Mouse (Mus musculus) adrenal gland, adult (tissue): ENCODE results near the gene Eif2ak3.

Experiments used
- DNase-seq, 2 experiments: peaks; one replicate each; pipeline ENCODE4 v3.0.0; 2022 to 2023; ENCODE audit warnings: low spot score in 1 of 2; ENCODE audit not compliant: inconsistent age in 2 of 2

The Eif2ak3 gene

GRCm38 (mm10) chr6:70844002-70844804, at the start of gene Eif2ak3:
Eif2ak3 (plus strand) TSS chr6:70844515.
- peak; percentile 98 to 99 for DNase-seq

GRCm38 (mm10) chr6:70796940-70797339, 47.4 kb upstream of the Eif2ak3 start:
- no peak for DNase-seq

GRCm38 (mm10) chr6:70797581-70798251, 46.6 kb upstream of the Eif2ak3 start:
- peak; percentile 43 to 85 for DNase-seq

- peak; percentile 28 to 78 for DNase-seq
Observed at GRCm38 (mm10) chr6:70804632-70805031, 39.7 kb upstream of the Eif2ak3 start.

- DNase-seq, result peak; percentile 57 to 86
Observed at GRCm38 (mm10) chr6:70805267-70805666, 39.0 kb upstream of the Eif2ak3 start.

GRCm38 (mm10) chr6:70805820-70806513, 38.3 kb upstream of the Eif2ak3 start:
- peak; percentile 60 to 92 for DNase-seq

- no peak for DNase-seq
Observed at GRCm38 (mm10) chr6:70806514-70806912, 37.8 kb upstream of the Eif2ak3 start.

GRCm38 (mm10) chr6:70810524-70810923, 33.8 kb upstream of the Eif2ak3 start:
- no peak for DNase-seq

- DNase-seq, result peak; percentile 75 to 94
Observed at GRCm38 (mm10) chr6:70811557-70812525, 32.5 kb upstream of the Eif2ak3 start.

GRCm38 (mm10) chr6:70812526-70812895, 31.8 kb upstream of the Eif2ak3 start:
- no peak for DNase-seq

GRCm38 (mm10) chr6:70813921-70814628, 30.2 kb upstream of the Eif2ak3 start:
- peak; percentile 69 to 78 for DNase-seq

GRCm38 (mm10) chr6:70814629-70814950, 29.7 kb upstream of the Eif2ak3 start:
- DNase-seq, result no peak

- DNase-seq, result no peak
Observed at GRCm38 (mm10) chr6:70815471-70815870, 28.8 kb upstream of the Eif2ak3 start.

- peak; percentile 63 to 85 for DNase-seq
Observed at GRCm38 (mm10) chr6:70821566-70821965, 22.7 kb upstream of the Eif2ak3 start.

GRCm38 (mm10) chr6:70822386-70822910, 21.9 kb upstream of the Eif2ak3 start:
- peak in 1 of 2 experiments; percentile 72 for DNase-seq

GRCm38 (mm10) chr6:70823277-70823676, 21.0 kb upstream of the Eif2ak3 start:
- peak in 1 of 2 experiments; percentile 39 for DNase-seq

GRCm38 (mm10) chr6:70824085-70824986, 20.0 kb upstream of the Eif2ak3 start:
- peak; percentile 87 to 94 for DNase-seq

GRCm38 (mm10) chr6:70824987-70825337, 19.4 kb upstream of the Eif2ak3 start:
- no peak for DNase-seq

GRCm38 (mm10) chr6:70829451-70829850, 14.9 kb upstream of the Eif2ak3 start:
- DNase-seq, result no peak
